Mouse (Mus musculus) kidney, embryonic 16.5 days (tissue): ENCODE data around the gene Sprn. TPM values are rescaled to one million over a fixed set of nuclear protein-coding genes. Genes with fewer than 3 reads are reported as not detected.
A peak's percentile ranks its signal among the peaks of the same experiment; 100 is the strongest.

Source experiments
- ATAC-seq: fragments of 200-750 bp; cut with Nextera tagmentation; 2 replicates; pipeline ENCODE4 v1.8.0; 2017; ENCODE audit warnings: moderate TSS enrichment; ENCODE audit not compliant: low FRiP score, low TSS enrichment
- H3K27ac ChIP-seq: fragments of 300-500 bp; sonication (generic); 2 replicates; pipeline ENCODE4 v1.5.1; 2014; ENCODE audit warnings: low read length
- H3K27me3 ChIP-seq: fragments of 300-500 bp; sonication (generic); 2 replicates; pipeline ENCODE4 v1.6.1; 2014; ENCODE audit warnings: low read length, control low read depth, mixed read lengths; ENCODE audit not compliant: insufficient read depth
- H3K36me3 ChIP-seq: fragments of 300-500 bp; sonication (generic); 2 replicates; pipeline ENCODE4 v1.6.1; 2014; ENCODE audit warnings: low read length, control low read depth, mixed read lengths; ENCODE audit not compliant: insufficient read depth
- H3K4me1 ChIP-seq: fragments of 300-500 bp; sonication (generic); 2 replicates; pipeline ENCODE4 v1.6.1; 2014; ENCODE audit warnings: low read length, control low read depth, mixed read lengths; ENCODE audit not compliant: insufficient read depth
- H3K4me2 ChIP-seq: fragments of 300-500 bp; sonication (generic); replicated peaks from 2 replicates; pipeline ENCODE4 v1.6.1; 2014; ENCODE audit warnings: low read depth, low read length
- H3K4me3 ChIP-seq: fragments of 300-500 bp; sonication (generic); 2 replicates; pipeline ENCODE4 v1.5.1; 2014; ENCODE audit warnings: mild to moderate bottlenecking, low read length
- H3K9ac ChIP-seq: fragments of 300-500 bp; sonication (generic); replicated peaks from 2 replicates; pipeline ENCODE4 v1.6.1; 2014; ENCODE audit warnings: low read length
- H3K9me3 ChIP-seq: fragments of 300-500 bp; sonication (generic); 2 replicates; pipeline ENCODE4 v1.6.1; 2016; ENCODE audit warnings: low read length, control low read depth
- WGBS: fragments of 180-500 bp; shearing (Covaris S2); extraction: QIAGEN DNeasy Blood & Tissue Kit; methylation state at CpG from one replicate; pipeline ENCODE4 v1.1.7; 2014; 5-methylcytosine and 5-hydroxymethylcytosine counted together
- polyA plus RNA-seq: library from polyadenylated mRNA; unstranded; fragments of >200 nt; fragmentation: Nextera tagmentation; extraction: Ambion mirVana; gene quantifications from 2 replicates; pipeline ENCODE4 v1.2.1, GENCODE M21; 2015

Gene Sprn
- polyA plus RNA-seq, 1 experiment from 2014 or later: 0.51 TPM

DNA sequence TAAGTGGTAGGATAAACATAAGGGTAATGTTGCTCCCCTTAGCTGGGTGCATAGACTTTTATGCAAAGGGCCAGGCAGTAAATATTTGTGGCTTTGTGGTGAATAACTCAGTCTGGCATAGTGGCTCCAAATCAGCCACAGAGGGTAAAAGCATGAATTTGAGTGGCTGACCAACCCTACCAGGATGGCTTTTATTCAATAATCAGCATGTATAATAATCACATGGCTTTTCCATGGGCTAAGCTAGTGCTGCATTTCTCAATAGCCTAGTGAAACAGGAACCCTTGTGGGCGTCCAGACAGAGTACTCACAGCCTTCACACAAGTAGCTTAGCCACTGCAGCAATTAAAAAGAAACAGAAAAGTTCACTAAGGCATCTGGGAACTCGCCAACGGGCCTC, 42.7 kb downstream of the Sprn start:
- peaks cover 55% of the 10 kb centered on the region for H3K36me3 ChIP-seq
- no peaks in the 10 kb centered on the region for H3K9me3 ChIP-seq
- H3K4me1 ChIP-seq: peaks cover under 1% of the 10 kb centered on the region; the same call in 1 of the 2 replicates
- WGBS: 64% methylated on average over 3 of the region's 3 CpGs
- H3K4me2 ChIP-seq: no peak overlapping the region
- H3K4me3 ChIP-seq: no peak overlapping the region
- H3K27ac ChIP-seq: no peak overlapping the region
- ATAC-seq: no peak
- H3K9ac ChIP-seq: no peak overlapping the region
- H3K27me3 ChIP-seq: no peaks in the 10 kb centered on the region

DNA sequence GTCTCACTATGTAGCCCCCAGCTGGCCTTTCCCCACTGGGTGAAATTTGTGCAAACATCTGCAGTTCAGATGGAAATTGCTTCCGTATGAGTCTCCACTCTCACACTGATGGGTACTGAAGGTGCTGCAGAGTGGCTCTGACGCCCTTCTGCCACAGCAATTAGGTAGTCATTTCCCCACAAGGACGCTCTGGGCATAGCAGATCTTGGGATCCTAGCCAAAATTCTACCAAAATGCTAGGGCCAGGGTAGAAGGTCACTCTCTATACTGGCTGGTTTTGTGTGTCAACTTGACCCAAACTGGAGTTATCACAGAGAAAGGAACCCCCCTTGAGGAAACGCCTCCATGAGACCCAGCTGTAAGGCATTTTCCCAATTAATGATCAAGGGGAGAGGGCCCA, 50.7 kb downstream of the Sprn start:
- Histone ChIP-seq H3K27ac (no peak overlapping the region), H3K9me3 (no peaks in the 10 kb centered on the region), H3K4me2 (no peak overlapping the region), H3K4me1 (peaks cover 12% of the 10 kb centered on the region), H3K4me3 (no peak overlapping the region), H3K27me3 (no peaks in the 10 kb centered on the region), H3K9ac (no peak overlapping the region), H3K36me3 (peaks cover 33% of the 10 kb centered on the region)
- 87% methylated on average over 4 of the region's 4 CpGs for WGBS
- ATAC-seq: no peak

DNA sequence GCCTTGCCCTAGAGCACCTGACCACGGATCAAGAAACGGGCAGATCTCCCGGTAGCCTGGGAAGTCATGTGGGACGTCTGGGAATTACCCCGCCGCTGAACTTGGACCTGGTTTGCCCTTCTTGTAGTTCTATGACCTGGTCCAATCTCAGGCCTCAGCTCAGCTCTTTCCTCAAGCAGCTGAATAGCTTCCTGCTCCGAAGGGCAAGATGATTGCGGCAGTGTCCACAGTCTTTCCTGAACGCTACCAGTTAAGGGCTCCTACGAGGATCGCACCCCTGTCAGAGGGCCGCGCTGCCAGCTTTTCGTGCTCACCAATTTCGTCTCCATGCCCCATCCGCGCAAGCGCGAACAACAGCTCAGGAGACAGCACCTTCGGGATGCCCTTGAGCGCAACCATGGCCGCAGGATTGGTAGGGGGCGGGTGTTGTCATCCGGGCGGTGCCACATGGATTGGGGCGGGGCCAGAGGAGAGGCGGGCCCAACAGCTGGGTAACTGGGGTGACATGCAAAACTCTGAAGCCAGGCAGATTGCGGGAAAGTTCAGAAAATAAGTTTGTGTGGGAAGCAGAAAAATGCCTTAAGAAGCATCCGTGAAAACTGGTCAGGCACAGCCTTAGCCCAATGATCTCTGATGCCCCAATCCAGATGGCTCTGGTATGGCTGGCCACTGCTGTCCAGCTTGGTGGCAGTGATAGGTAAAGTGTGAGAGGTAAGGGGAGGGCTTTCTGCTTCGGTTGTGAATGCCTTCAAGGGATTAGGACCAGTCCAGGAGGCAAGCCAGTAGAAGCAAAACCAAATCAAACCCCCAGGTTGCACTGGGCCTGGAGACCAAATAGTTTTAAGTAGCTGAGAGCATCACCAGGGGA, 52.5 kb downstream of the Sprn start, which contains the start of gene Fuom:
TSS of gene Fuom (minus strand) at position 449 of the 868 bp plus-strand sequence.
- peak; percentile 92 for ATAC-seq
- WGBS: under 1% methylated on average over 30 of the region's 30 CpGs

DNA sequence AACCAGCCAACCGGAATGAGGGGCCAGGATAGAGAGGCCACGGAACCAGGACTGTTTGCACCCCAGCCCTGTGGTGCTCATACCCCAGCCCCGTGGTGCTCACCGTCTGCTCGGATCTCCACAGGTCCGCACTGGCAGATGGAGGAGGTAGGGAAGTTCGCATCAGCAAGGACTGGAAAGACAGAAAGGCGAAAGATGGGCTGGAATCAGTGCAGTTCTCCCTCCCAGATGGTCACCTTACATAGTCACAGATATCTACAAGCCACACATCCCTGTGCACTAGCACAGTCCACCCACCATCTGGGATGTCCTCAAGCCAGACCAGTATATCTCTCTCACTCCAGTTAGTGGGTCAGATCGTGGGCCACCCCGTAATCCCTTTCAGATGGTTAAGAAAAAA, 53.2 kb downstream of the Sprn start:
- 74% methylated on average over 10 of the region's 10 CpGs for WGBS
- no peaks in the 10 kb centered on the region for H3K27me3 ChIP-seq
- 0 out of 2 replicates have a peak, but pooled peaks have one; percentile 28 for ATAC-seq
- H3K4me1 ChIP-seq: peaks cover 12% of the 10 kb centered on the region
- H3K4me2 ChIP-seq: peak overlapping the region; percentile 72
- H3K4me3 ChIP-seq: peak overlapping the region; percentile 55
- no peak overlapping the region; the same call in 1 of the 2 replicates for H3K27ac ChIP-seq
- H3K9me3 ChIP-seq: no peaks in the 10 kb centered on the region
- H3K36me3 ChIP-seq: peaks cover 12% of the 10 kb centered on the region
- peak overlapping the region; percentile 71; the same call in 1 of the 2 replicates for H3K9ac ChIP-seq

More for the DNA sequence above, 52.5 kb downstream of the Sprn start, which contains the start of gene Fuom:
- Histone ChIP-seq H3K27me3 (no peaks in the 10 kb centered on the region), H3K27ac (peak within 1 kb of the TSS; percentile 77), H3K4me2 (peak within 1 kb of the TSS; percentile 72), H3K4me1 (peaks cover 12% of the 10 kb centered on the region), H3K9me3 (no peaks in the 10 kb centered on the region), H3K4me3 (peak within 1 kb of the TSS; percentile 55), H3K9ac (peak within 1 kb of the TSS; percentile 71), H3K36me3 (peaks cover 16% of the 10 kb centered on the region)

Other genes starting within 250 kb of the Sprn start
- gene Utf1, start 211.1 kb downstream of the Sprn start, polyA plus RNA-seq: 0.21 TPM in 1 of 2 replicates, not detected in the other
- gene 6430531B16Rik, start 176.1 kb downstream of the Sprn start, polyA plus RNA-seq: 0.71 and 0.94 TPM in 2 replicates
- 1.6 and 1.8 TPM in 2 replicates for gene Adam8, start 162.3 kb downstream of the Sprn start, polyA plus RNA-seq
- 38.0 and 40.6 TPM in 2 replicates for gene Zfp511, start 118.5 kb downstream of the Sprn start, polyA plus RNA-seq
- 57.7 and 58.8 TPM in 2 replicates for gene Tubgcp2, start 118.2 kb downstream of the Sprn start, polyA plus RNA-seq
- not detected in 2 replicates for gene Msx3, start 105.8 kb downstream of the Sprn start, polyA plus RNA-seq
- 0.99 and 1.9 TPM in 2 replicates for gene Caly, start 72.3 kb downstream of the Sprn start, polyA plus RNA-seq
- gene Prap1, start 61.5 kb downstream of the Sprn start, polyA plus RNA-seq: 0.27 and 0.62 TPM in 2 replicates
- gene Fuom, start 52.4 kb downstream of the Sprn start, polyA plus RNA-seq: 36.1 and 41.3 TPM in 2 replicates
- gene Paox, start 39.1 kb downstream of the Sprn start, polyA plus RNA-seq: 20.2 and 23.5 TPM in 2 replicates
- 183 and 199 TPM in 2 replicates for gene Echs1, start 38.4 kb downstream of the Sprn start, polyA plus RNA-seq
- gene Mtg1, start 17.3 kb downstream of the Sprn start, polyA plus RNA-seq: 30.5 and 33.8 TPM in 2 replicates
- gene Olfr522, start 9.9 kb upstream of the Sprn start, polyA plus RNA-seq: not detected in 2 replicates
- gene Olfr523, start 18.3 kb upstream of the Sprn start, polyA plus RNA-seq: not detected in 2 replicates
- gene Olfr524, start 51.1 kb upstream of the Sprn start, polyA plus RNA-seq: not detected in 2 replicates
- 0.04 TPM in 1 of 2 replicates, not detected in the other for gene Cd163l1, start 63.4 kb upstream of the Sprn start, polyA plus RNA-seq
- gene 5830411N06Rik, start 92.4 kb upstream of the Sprn start, polyA plus RNA-seq: not detected in 2 replicates
- gene Olfr525, start 166.0 kb upstream of the Sprn start, polyA plus RNA-seq: not detected in 2 replicates
- not detected in 2 replicates for gene Olfr527, start 179.1 kb upstream of the Sprn start, polyA plus RNA-seq
- not detected in 2 replicates for gene Olfr60, start 206.8 kb upstream of the Sprn start, polyA plus RNA-seq
- not detected in 2 replicates for gene Olfr530, start 221.5 kb upstream of the Sprn start, polyA plus RNA-seq
- gene Olfr531, start 248.0 kb upstream of the Sprn start, polyA plus RNA-seq: not detected in 2 replicates